Mouse (Mus musculus) urinary bladder, adult 18-20 months (tissue): ENCODE results near the gene Rccd1.
A peak's percentile ranks its signal among the peaks of the same experiment; 100 is the strongest.

Experiments used
- DNase-seq, 2 experiments: peaks; one replicate each; pipeline ENCODE4 v3.0.0; 2022; ENCODE audit warnings: low spot score in 2 of 2, mixed read lengths in 2 of 2

Gene Rccd1

DNA sequence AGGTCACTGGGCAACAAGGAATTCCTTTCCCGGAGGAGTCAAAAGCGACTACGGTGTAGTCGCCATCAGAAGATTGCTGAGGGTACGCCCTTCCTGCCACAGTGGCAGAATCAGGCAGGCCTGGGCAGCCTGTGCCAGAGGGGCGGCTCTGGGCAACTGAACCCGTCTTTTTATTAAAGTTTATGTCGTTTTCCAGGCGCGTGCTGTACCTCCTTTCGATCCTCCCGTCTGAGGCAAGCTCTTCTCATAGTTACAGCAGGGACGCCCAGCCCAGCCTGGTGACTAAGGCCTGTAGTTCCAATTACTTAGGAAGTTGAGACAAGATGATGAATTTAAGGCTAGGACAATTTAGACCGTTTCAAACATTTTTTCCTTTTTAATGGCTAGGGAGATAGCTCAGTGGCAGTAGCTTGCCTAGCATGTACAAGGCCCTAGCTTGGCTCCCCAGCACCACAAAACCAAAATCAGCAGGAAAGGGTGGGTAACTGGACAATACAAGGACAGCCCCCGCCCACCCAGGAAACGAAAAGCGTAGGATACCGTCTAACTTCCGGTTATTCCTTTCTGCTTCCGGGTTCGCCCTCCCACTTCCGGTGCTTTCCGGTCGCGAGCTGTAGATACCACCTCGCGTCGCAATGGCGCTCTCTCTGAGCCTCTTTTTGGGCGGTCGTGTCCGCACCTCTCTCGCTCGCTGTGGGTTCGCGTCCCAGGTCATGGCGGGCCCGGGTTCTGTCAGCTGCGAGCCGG is 63.5 kb downstream of the Rccd1 start, which contains the start of gene Ngrn:
Gene Ngrn (plus strand): TSS at position 591 of the 747 bp plus-strand sequence.
- DNase-seq = peak; percentile 74 to 83

GRCm38 (mm10) chr7:80257706-80258105 is 66.5 kb downstream of the Rccd1 start:
- DNase-seq = no peak

DNA sequence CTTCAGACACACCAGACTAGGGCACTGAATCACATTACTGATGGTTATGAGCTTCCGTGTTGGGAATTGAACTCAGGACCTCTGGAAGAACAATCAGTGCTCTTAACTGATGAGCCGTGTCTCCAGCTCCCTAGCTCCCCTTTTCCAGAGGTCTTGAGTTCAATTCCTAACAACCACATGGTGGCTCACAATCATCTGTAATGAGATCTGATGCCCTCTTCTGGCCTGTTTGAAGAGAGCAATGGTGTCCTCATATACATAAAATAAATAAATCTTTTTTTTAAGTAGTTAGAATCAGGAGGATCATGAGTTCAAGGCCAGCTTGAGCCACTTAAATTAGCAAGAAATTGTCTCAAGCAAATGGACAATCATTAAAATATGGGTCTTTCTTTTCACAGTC is 68.3 kb downstream of the Rccd1 start:
- no peak for DNase-seq

DNA sequence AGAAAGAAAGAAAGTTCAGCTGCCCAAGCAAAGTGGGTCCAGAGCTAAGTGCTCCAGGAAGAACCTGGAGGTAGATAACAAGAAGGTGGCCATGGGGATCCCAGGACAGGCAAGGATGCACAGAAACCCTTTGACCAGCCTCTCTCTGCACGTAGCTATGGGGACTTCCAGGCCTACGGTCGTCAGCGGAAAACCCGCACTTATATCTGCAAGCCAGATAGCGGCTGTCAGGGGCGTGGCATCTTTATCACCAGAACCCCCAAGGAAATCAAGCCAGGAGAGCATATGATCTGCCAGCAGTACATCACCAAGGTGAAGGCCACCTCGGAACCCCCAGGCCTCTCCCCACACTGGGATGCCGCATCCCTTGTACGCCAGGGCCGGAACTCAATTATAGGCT is 71.4 kb downstream of the Rccd1 start:
- no peak for DNase-seq

GRCm38 (mm10) chr7:80252437-80252836 is 71.8 kb downstream of the Rccd1 start:
- DNase-seq = no peak

- DNase-seq = no peak
These were observed 77.4 kb downstream of the Rccd1 start for GRCm38 (mm10) chr7:80246859-80247258.

DNA sequence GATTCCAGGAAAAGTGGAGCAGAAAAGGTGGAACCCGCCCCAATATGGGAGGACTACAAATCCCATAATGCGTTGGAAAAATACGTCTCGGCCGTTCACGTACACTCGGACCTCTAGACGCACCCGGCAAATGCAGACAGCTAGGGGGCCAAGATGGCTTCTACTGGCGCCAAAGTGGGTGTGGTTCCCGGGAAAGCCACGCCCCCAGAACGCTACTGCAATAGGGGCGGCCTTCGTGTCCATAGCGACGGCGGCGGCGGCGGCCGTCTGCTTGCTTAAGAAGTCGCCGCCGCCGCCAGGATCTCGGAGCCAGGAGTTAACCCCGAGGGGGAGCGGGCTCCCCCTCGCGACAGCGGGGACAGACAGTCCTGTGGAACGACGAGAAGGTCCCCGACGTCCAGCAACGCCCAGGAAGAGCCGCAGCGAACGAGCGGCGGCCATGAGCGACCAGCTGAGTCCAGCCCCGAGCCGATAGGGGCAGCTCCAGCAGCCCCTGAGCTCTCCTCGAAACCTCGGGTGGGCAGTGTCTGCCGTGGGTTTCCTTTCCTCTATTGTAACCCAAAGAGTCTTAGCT is 78.0 kb downstream of the Rccd1 start, which contains the start of gene Ttll13:
Gene Ttll13 (plus strand): TSS at position 229 of the 574 bp plus-strand sequence.
- peak; percentile 91 to 96 for DNase-seq

- DNase-seq = no peak
These were observed 79.4 kb downstream of the Rccd1 start for GRCm38 (mm10) chr7:80244851-80245250.
